Mouse (Mus musculus): ENCODE measurements around the gene Gm13030. TPM values are rescaled to one million over a fixed set of nuclear protein-coding genes. Genes with fewer than 3 reads are reported as not detected.
A peak's percentile ranks its signal among the peaks of the same experiment; 100 is the strongest.

The Gm13030 gene
- not detected in 2 replicates for total RNA-seq (2012; rRNA removed)

DNA sequence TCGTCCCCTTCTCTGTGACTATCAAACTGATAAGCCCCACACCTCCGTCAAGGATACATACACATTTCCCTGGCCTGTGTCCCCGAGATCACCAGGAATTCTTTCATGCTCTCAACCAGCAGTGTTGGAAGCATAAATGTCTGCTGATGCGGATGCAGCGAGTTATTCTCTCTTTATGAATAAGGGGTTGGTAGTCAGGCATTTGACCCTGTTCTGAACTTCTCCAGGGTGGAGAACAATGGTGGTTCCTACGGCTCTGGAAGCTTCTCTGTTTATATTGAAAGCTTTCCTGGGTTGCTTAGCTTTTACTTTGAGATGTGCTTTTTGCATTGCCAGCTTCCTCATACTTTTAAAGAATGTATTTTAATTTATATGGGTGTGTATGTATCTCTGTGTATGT, at the start of gene Gm13030:
Gm13030 (minus strand) TSS at position 101 of the 400 bp plus-strand sequence.
- no peak for DNase-seq (ENCODE audit: low read depth, low spot score)
- Histone ChIP-seq H3K4me3 (ENCODE audit: insufficient read depth in 1 of 2, low read depth in 1 of 2, low read length in 2 of 2, poor library complexity in 1 of 2, severe bottlenecking in 1 of 2) (no peak within 1 kb of the TSS), H3K9me3 (ENCODE audit: control insufficient read depth, insufficient read depth, low read depth, low read length) (no peaks in the 10 kb centered on the region), H3K36me3 (ENCODE audit: control insufficient read depth, insufficient read depth, low read length, poor library complexity, severe bottlenecking) (no peaks in the 10 kb centered on the region), H3K4me1 (ENCODE audit: control insufficient read depth in 2 of 2, insufficient read depth in 2 of 2, low read length in 2 of 2, poor library complexity in 1 of 2) (no peaks in the 10 kb centered on the region), H3K9ac (ENCODE audit: insufficient read depth, low read depth, low read length, poor library complexity, severe bottlenecking) (no peak within 1 kb of the TSS), H3K27ac (ENCODE audit: insufficient read depth, low read depth, low read length, poor library complexity, severe bottlenecking) (no peak within 1 kb of the TSS; the same call in 1 of the 2 replicates)
- no peak for TF ChIP-seq ZNF384 (IDR thresholded peaks at IDR 0.05; ENCODE audit: low read depth, low read length)
- no peak for TF ChIP-seq MAFK (IDR thresholded peaks at IDR 0.05; ENCODE audit: insufficient read depth, low read depth, low read length)
- no peak for TF ChIP-seq ZC3H11A (IDR thresholded peaks at IDR 0.05; ENCODE audit: borderline replicate concordance, low read depth, low read length)
- no peak for TF ChIP-seq HCFC1 (IDR thresholded peaks at IDR 0.05; ENCODE audit: borderline replicate concordance, insufficient read depth, low read length)
- TF ChIP-seq CHD2 (IDR thresholded peaks at IDR 0.05; ENCODE audit: low read depth, low read length): no peak
- in situ Hi-C loops (cut with MboI; ENCODE audit: low sequenced_read_pairs in 2 of 2, unreplicated experiment in 2 of 2): no loop called here

- in situ Hi-C loops (cut with MboI; ENCODE audit: low sequenced_read_pairs in 2 of 2, unreplicated experiment in 2 of 2): no loop called here
- Histone ChIP-seq H3K4me1 (ENCODE audit: control insufficient read depth in 2 of 2, insufficient read depth in 2 of 2, low read length in 2 of 2, poor library complexity in 1 of 2) (peaks cover 0 to 2% of the 10 kb centered on the region in 2 experiments; a peak in 1 of 4 replicates), H3K4me3 (ENCODE audit: insufficient read depth in 1 of 2, low read depth in 1 of 2, low read length in 2 of 2, poor library complexity in 1 of 2, severe bottlenecking in 1 of 2) (peak overlapping the region; percentile 37 to 43), H3K27ac (ENCODE audit: insufficient read depth, low read depth, low read length, poor library complexity, severe bottlenecking) (no peak overlapping the region), H3K9me3 (ENCODE audit: control insufficient read depth, insufficient read depth, low read depth, low read length) (no peaks in the 10 kb centered on the region), H3K9ac (ENCODE audit: insufficient read depth, low read depth, low read length, poor library complexity, severe bottlenecking) (no peak overlapping the region), H3K36me3 (ENCODE audit: control insufficient read depth, insufficient read depth, low read length, poor library complexity, severe bottlenecking) (no peaks in the 10 kb centered on the region)
- no peak for TF ChIP-seq CHD2 (IDR thresholded peaks at IDR 0.05; ENCODE audit: low read depth, low read length)
- TF ChIP-seq HCFC1 (IDR thresholded peaks at IDR 0.05; ENCODE audit: borderline replicate concordance, insufficient read depth, low read length): no peak
- TF ChIP-seq MAFK (IDR thresholded peaks at IDR 0.05; ENCODE audit: insufficient read depth, low read depth, low read length): no peak
- TF ChIP-seq ZC3H11A (IDR thresholded peaks at IDR 0.05; ENCODE audit: borderline replicate concordance, low read depth, low read length): no peak; the same call in 1 of the 2 replicates
- no peak for TF ChIP-seq ZNF384 (IDR thresholded peaks at IDR 0.05; ENCODE audit: low read depth, low read length)
- peak; percentile 94 for DNase-seq (ENCODE audit: low read depth, low spot score)
Observed at GRCm38 (mm10) chr4:138922131-138922459, 48.3 kb upstream of the Gm13030 start.

GRCm38 (mm10) chr4:138921254-138922130, 47.7 kb upstream of the Gm13030 start:
- in situ Hi-C loops (cut with MboI; ENCODE audit: low sequenced_read_pairs in 2 of 2, unreplicated experiment in 2 of 2): no loop called here
- no peaks in the 10 kb centered on the region for H3K36me3 ChIP-seq (ENCODE audit: control insufficient read depth, insufficient read depth, low read length, poor library complexity, severe bottlenecking)
- no peak overlapping the region for H3K9ac ChIP-seq (ENCODE audit: insufficient read depth, low read depth, low read length, poor library complexity, severe bottlenecking)
- H3K27ac ChIP-seq (ENCODE audit: insufficient read depth, low read depth, low read length, poor library complexity, severe bottlenecking): no peak overlapping the region
- H3K9me3 ChIP-seq (ENCODE audit: control insufficient read depth, insufficient read depth, low read depth, low read length): no peaks in the 10 kb centered on the region
- DNase-seq (ENCODE audit: low read depth, low spot score): no peak
- H3K4me3 ChIP-seq (ENCODE audit: insufficient read depth in 1 of 2, low read depth in 1 of 2, low read length in 2 of 2, poor library complexity in 1 of 2, severe bottlenecking in 1 of 2): peak overlapping the region; percentile 37 to 43
- no peak for TF ChIP-seq ZC3H11A (IDR thresholded peaks at IDR 0.05; ENCODE audit: borderline replicate concordance, low read depth, low read length)
- TF ChIP-seq MAFK (IDR thresholded peaks at IDR 0.05; ENCODE audit: insufficient read depth, low read depth, low read length): no peak
- TF ChIP-seq HCFC1 (IDR thresholded peaks at IDR 0.05; ENCODE audit: borderline replicate concordance, insufficient read depth, low read length): no peak
- no peak for TF ChIP-seq ZNF384 (IDR thresholded peaks at IDR 0.05; ENCODE audit: low read depth, low read length)
- no peak for TF ChIP-seq CHD2 (IDR thresholded peaks at IDR 0.05; ENCODE audit: low read depth, low read length)
- peaks cover 0 to 2% of the 10 kb centered on the region in 2 experiments; a peak in 1 of 4 replicates for H3K4me1 ChIP-seq (ENCODE audit: control insufficient read depth in 2 of 2, insufficient read depth in 2 of 2, low read length in 2 of 2, poor library complexity in 1 of 2)

GRCm38 (mm10) chr4:138917282-138917681, 43.5 kb upstream of the Gm13030 start:
- in situ Hi-C loops (cut with MboI; ENCODE audit: low sequenced_read_pairs in 2 of 2, unreplicated experiment in 2 of 2): no loop called here
- DNase-seq (ENCODE audit: low read depth, low spot score): peak; percentile 38
- no peak overlapping the region for H3K27ac ChIP-seq (ENCODE audit: insufficient read depth, low read depth, low read length, poor library complexity, severe bottlenecking)

More at GRCm38 (mm10) chr4:138917282-138917681, 43.5 kb upstream of the Gm13030 start:
- TF ChIP-seq CHD2 (IDR thresholded peaks at IDR 0.05; ENCODE audit: low read depth, low read length) (no peak), ZC3H11A (IDR thresholded peaks at IDR 0.05; ENCODE audit: borderline replicate concordance, low read depth, low read length) (no peak), ZNF384 (IDR thresholded peaks at IDR 0.05; ENCODE audit: low read depth, low read length) (no peak), MAFK (IDR thresholded peaks at IDR 0.05; ENCODE audit: insufficient read depth, low read depth, low read length) (no peak), HCFC1 (IDR thresholded peaks at IDR 0.05; ENCODE audit: borderline replicate concordance, insufficient read depth, low read length) (no peak)
- H3K4me3 ChIP-seq (ENCODE audit: insufficient read depth in 1 of 2, low read depth in 1 of 2, low read length in 2 of 2, poor library complexity in 1 of 2, severe bottlenecking in 1 of 2): no peak overlapping the region
- peaks cover 0 to 2% of the 10 kb centered on the region in 2 experiments; a peak in 1 of 4 replicates for H3K4me1 ChIP-seq (ENCODE audit: control insufficient read depth in 2 of 2, insufficient read depth in 2 of 2, low read length in 2 of 2, poor library complexity in 1 of 2)
- H3K9me3 ChIP-seq (ENCODE audit: control insufficient read depth, insufficient read depth, low read depth, low read length): no peaks in the 10 kb centered on the region
- no peaks in the 10 kb centered on the region for H3K36me3 ChIP-seq (ENCODE audit: control insufficient read depth, insufficient read depth, low read length, poor library complexity, severe bottlenecking)
- H3K9ac ChIP-seq (ENCODE audit: insufficient read depth, low read depth, low read length, poor library complexity, severe bottlenecking): no peak overlapping the region
